Mouse (Mus musculus): ENCODE data around the gene Jam2. TPM values are rescaled to one million over a fixed set of nuclear protein-coding genes. Genes with fewer than 3 reads are reported as not detected.
A peak's percentile ranks its signal among the peaks of the same experiment; 100 is the strongest.

Jam2 gene
- total RNA-seq, 1 experiment from 2014 or later = 10.1 TPM

DNA sequence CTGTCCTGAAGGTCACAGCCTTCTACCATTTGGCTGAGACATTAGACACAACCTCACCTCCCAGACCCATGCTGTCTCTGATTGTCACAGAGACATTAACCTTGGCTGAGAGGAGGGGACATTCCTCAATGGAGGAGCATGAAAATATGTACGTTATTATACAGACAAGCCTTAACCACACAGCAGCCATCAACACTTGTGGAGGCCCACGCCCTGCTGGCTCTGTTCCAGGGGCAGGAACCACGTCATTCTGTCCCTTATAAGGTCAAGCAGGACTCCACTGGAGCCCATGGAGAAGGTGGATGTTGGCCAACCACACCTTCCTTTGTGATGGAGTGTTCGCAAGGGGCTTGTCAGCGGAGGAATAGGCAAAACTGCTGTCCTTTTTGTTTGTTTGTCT lies 5.8 kb downstream of the Jam2 start:
- DNase-seq = no peak

- no peak for DNase-seq
Measured at GRCm38 (mm10) chr16:84783279-84783678, 9.4 kb downstream of the Jam2 start.

- DNase-seq = no peak
Measured at GRCm38 (mm10) chr16:84784966-84785365, 11.0 kb downstream of the Jam2 start.

DNA sequence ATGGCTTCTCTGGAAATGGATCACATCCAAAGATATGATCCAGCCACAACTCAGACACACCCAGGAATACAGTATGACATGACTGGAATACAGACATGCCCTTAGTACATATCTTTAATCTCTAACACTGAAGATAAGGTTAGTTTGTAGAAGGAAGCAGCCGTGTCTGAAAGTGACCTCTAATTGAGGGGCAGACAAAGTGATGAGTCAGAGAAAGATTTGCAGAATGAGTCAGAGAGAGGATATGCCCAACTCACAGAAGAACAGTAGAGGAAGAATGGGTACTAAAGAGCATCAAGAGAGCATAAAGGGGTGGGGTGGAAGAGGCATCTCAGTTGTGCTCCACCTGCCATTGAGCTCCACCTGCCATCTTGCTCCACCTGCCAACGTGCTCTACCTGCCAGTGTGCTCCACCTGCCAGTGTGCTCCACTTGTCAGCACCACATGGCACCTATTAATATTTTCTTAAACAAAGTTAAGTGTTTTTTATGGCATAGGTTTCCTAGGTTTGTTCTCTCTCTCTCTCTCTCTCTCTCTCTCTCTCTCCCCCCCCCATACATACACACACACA lies 16.8 kb downstream of the Jam2 start:
- DNase-seq = no peak

DNA sequence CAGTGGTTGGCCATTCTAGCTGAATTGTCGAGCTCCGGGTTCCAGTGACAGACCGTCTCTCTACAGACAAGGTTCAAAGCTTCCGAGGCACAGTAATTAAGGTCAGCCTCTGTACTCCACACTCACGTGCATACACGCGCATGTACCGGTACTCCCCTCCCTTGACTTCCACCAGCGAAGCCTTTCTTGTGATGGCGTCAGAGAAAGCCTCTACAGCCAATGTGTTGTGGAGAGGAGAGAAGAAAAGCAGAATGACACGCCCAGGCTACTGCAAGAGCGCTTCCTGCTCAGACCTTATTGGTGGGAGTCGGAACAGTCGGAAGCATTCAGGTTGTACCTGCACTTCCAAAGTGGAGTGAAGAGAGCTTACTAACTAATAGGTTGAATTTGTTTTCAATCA lies 19.5 kb downstream of the Jam2 start:
- no peak for DNase-seq

- no peak for DNase-seq
Measured at GRCm38 (mm10) chr16:84795337-84795736, 21.4 kb downstream of the Jam2 start.

GRCm38 (mm10) chr16:84796678-84797077 lies 22.8 kb downstream of the Jam2 start:
- DNase-seq = no peak

DNA sequence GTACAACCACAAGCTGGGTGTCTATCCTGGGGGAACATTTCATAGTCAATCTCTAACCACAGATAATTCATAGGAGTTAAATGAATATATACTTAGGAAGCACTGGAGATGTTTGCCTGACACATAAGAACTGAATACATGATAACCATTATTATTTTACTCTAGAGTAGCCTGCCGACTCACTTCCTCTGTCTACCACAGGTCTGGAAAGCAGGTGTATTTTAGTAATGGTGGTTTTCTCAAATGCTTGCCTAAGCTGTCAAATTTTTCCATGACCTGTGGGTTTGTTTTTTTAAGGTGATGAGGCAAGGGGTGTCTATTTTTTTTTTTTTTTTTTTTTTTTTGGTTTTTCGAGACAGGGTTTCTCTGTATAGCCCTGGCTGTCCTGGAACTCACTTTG lies 26.1 kb downstream of the Jam2 start:
- no peak for DNase-seq

- DNase-seq = peak; percentile 73
Measured at GRCm38 (mm10) chr16:84802217-84802616, 28.3 kb downstream of the Jam2 start.

DNA sequence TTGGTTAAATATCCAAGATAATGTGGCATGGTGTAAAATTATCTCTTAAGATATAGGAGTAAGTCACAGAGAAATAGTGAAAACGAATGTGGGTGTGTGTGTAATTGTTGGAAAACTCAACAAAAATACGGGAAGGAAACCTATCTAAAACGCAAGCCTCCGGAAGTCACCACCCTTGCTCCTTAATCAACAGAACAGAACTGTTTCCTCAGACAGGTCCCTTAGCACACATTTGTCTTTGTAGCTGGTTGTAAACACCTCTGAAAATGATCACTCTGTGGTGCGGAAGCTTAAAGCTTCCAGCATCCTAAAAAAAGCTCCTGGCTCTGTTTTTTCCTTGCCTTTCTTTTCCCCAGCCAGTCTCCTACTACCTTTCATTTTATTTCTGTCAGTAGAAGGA lies 30.9 kb downstream of the Jam2 start:
- DNase-seq = no peak

- no peak for DNase-seq
Measured at GRCm38 (mm10) chr16:84806175-84806574, 32.3 kb downstream of the Jam2 start.

- no peak for DNase-seq
Measured at GRCm38 (mm10) chr16:84807874-84808273, 34.0 kb downstream of the Jam2 start.

DNA sequence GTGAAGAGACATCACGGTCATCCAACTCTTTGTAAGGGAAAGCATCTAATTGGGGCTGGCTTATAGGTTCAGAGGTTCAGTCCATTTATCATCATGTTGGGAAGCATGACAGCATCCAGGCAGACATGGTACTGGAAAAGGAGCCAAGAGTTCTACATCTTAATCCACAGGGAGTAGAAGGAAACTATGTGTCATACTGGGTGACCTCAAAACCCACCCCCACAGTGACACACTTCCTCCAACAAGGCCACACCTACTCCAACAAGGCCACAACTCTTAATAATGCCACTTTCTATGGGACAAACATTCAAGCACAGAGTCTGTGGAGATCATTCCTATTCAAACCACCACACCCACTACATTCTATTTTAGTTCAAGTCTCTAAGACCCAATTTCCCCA lies 36.3 kb downstream of the Jam2 start:
- no peak for DNase-seq

- DNase-seq = no peak
Measured at GRCm38 (mm10) chr16:84813852-84814251, 39.9 kb downstream of the Jam2 start.

- no peak for DNase-seq
Measured at GRCm38 (mm10) chr16:84814511-84814910, 40.6 kb downstream of the Jam2 start.

- DNase-seq = peak; percentile 17
Measured at GRCm38 (mm10) chr16:84817423-84817822, 43.5 kb downstream of the Jam2 start.

- DNase-seq = no peak
Measured at GRCm38 (mm10) chr16:84825009-84825408, 51.1 kb downstream of the Jam2 start.

- no peak for DNase-seq
Measured at GRCm38 (mm10) chr16:84831696-84832095, 57.8 kb downstream of the Jam2 start.

- peak; percentile 22 for DNase-seq
Measured at GRCm38 (mm10) chr16:84832736-84833135, 58.8 kb downstream of the Jam2 start.

DNA sequence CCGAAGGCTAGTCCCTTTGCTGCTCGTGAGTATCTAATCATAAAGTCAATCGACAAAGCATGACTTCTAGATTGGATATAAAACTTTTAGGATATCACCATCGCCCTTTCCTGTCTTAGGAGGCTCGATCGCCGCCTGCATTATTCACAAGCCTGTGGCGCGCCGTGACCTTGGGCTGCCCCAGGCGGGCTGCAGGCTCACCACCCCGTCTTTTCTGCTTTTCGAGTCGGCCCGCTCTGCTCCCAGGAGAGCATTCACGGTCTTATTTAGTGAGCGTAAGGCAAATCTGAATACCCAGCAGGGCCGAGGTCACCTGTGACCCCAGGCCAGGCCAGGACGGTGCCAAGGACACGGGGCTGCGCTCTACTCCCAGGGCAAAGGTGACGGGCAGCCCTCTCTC lies 60.4 kb downstream of the Jam2 start:
- DNase-seq = peak; percentile 63

DNA sequence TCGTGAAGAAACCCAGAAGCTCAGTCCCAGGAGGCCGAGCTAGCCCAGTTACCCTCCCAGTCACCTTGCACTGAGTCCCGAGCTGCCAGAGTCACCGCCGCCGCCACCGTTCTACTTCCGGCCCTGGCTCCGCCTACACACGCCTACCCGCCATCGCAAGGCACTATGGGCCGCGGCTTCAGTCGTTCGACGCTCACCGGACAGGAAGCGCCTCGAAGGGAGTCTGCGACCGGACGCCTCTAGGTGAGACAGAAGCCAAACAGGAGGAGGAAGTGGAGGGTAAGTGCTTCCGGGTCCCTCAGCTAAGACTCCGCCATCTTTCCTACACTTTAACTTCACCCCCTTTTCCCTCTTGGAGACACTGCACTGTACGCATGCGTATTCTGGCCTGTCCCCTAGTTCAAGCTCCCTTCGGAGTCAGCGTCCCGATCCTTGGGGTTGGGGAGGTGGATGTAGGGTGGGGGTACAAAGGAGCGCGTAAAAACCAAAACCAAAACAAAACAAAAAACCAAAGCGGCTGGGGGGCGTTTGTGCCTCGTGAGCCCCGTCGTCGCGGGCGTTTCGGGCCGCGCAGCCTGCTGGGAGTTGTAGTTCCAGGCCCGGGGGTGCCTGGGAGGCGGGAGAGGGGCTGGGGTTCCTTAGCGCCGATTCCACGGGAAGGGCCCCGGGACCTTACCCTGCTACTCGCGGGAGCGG lies 61.0 kb downstream of the Jam2 start, which contains the start of gene Gabpa:
Gene Gabpa (plus strand): TSS at position 181 of the 696 bp plus-strand sequence.
- peak; percentile 88 for DNase-seq

GRCm38 (mm10) chr16:84835441-84835822 lies 61.5 kb downstream of the Jam2 start, which contains the start of gene Atp5j:
Gene Atp5j (minus strand): TSS chr16:84835625.
- DNase-seq = peak; percentile 87

GRCm38 (mm10) chr16:84835823-84836743 lies 62.2 kb downstream of the Jam2 start:
- DNase-seq = peak; percentile 55

Measured in adrenal gland, postnatal 25 days (tissue).